Comparison of ENCODE assay signal across 8 mouse cellular contexts in genomic region chr1:20951300-20951763, GRCm38 (mm10). TPM values are rescaled to one million over a fixed set of nuclear protein-coding genes. Genes with fewer than 3 reads are reported as not detected.
DNase-seq lines count a peak whose midpoint lies in the region; ATAC-seq and TF ChIP-seq lines count a peak whose summit lies in the region.

Gene Efhc1 (plus strand): TSS chr1:20951626.

- peak; percentile 85 for TF ChIP-seq POLR2A in olfactory bulb, adult 2 months (IDR thresholded peaks at IDR 0.05; ENCODE audit: insufficient read depth, low read depth, low read length)

- H3K36me3 ChIP-seq in lung, embryonic 14.5 days (ENCODE audit: insufficient read depth), result no peaks in the 10 kb centered on the region

- H3K4me3 ChIP-seq in lung, embryonic 14.5 days (ENCODE audit: low read depth, low read length), result peak within 1 kb of the TSS; percentile 45
- peak within 1 kb of the TSS; percentile 62 for H3K4me3 ChIP-seq in olfactory bulb, adult 2 months (ENCODE audit: insufficient read depth, low read depth, low read length)

- no peaks in the 10 kb centered on the region for H3K4me1 ChIP-seq in lung, embryonic 14.5 days (ENCODE audit: insufficient read depth)
- peaks cover 7% of the 10 kb centered on the region for H3K4me1 ChIP-seq in olfactory bulb, adult 2 months (ENCODE audit: control insufficient read depth, insufficient read depth, low read length)

- H3K27ac ChIP-seq in lung, embryonic 14.5 days (ENCODE audit: low read depth), result peak within 1 kb of the TSS; percentile 34
- H3K27ac ChIP-seq in olfactory bulb, adult 2 months (ENCODE audit: insufficient read depth, low read depth, low read length), result peak within 1 kb of the TSS; percentile 96

- DNase-seq in Muller cell, postnatal 12 days (ENCODE audit: inconsistent ontology term), result peak; percentile 98
- peak; percentile 92 for DNase-seq in cerebellum, adult 9-10 months
- peak; percentile 93 to 95 for DNase-seq in layer of hippocampus, adult 8-10 months (ENCODE audit: low spot score in 2 of 2)
- peak; percentile 97 for DNase-seq in lung, embryonic 14.5 days
- DNase-seq in thymus, adult 18-20 months, result peak; percentile 80 to 86

- WGBS in lung, embryonic 14.5 days, result under 1% methylated on average over 21 of the region's 23 CpGs
- 1% methylated on average over 23 of the region's 23 CpGs for whole genome bisulfite sequencing in olfactory bulb, adult 2 months

- TF ChIP-seq CTCF in lung, embryonic 14.5 days (IDR thresholded peaks at IDR 0.05; ENCODE audit: low read depth), result no peak
- no peak for TF ChIP-seq CTCF in olfactory bulb, adult 2 months (IDR thresholded peaks at IDR 0.05; ENCODE audit: insufficient read depth, low read depth, low read length)

- peak; percentile 96 for ATAC-seq in frontal cortex, adult (ENCODE audit: low TSS enrichment)
- ATAC-seq in hematopoietic stem cell, adult 5-6 weeks (replicated peaks in 1 of 2; ENCODE audit: insufficient read depth in 1 of 2, low FRiP score in 2 of 2, low TSS enrichment in 1 of 2, low read depth in 1 of 2, poor library complexity in 2 of 2, severe bottlenecking in 2 of 2), result peak; percentile 98 to 99
- ATAC-seq in lung, embryonic 14.5 days (ENCODE audit: insufficient read depth), result peak; percentile 97

- H3K27me3 ChIP-seq in lung, embryonic 14.5 days (ENCODE audit: insufficient read depth, low read length), result no peaks in the 10 kb centered on the region

- peak within 1 kb of the TSS; percentile 68 for H3K4me2 ChIP-seq in lung, embryonic 14.5 days

- H3K9me3 ChIP-seq in lung, embryonic 14.5 days (ENCODE audit: low read depth, low read length), result no peaks in the 10 kb centered on the region

- peak within 1 kb of the TSS; percentile 43 for H3K9ac ChIP-seq in lung, embryonic 14.5 days

RNA-seq across cellular contexts. Expression of gene Efhc1, which starts in this region (rescaled TPM):
- total RNA-seq in hematopoietic stem cell, adult 5-6 weeks (2017), result 0.79 TPM in 1 of 2 replicates, not detected in the other
- total RNA-seq in layer of hippocampus, adult 8-10 months (2022), result 1 to 10 TPM; 1.1 to 3.6 (median 2.5) TPM
- polyA plus RNA-seq in lung, embryonic 14.5 days (2014; fragmentation: Nextera tagmentation; extraction: Ambion mirVana), result 2.3 and 3.0 TPM in 2 replicates
- not detected in 2 replicates for polyA plus RNA-seq in olfactory bulb, adult 2 months (2012; ENCODE audit: insufficient read depth, insufficient read length, low replicate concordance, missing spikeins)

Comparison
In these comparisons a context has a peak if more than half of its experiments do, and no peak if none do; other contexts are left out.
1. Peak in every context shown above with its lines: DNase-seq, ATAC-seq, H3K4me3 ChIP-seq and H3K27ac ChIP-seq.
2. Peak in ATAC-seq in hematopoietic stem cell, adult 5-6 weeks; RNA of the gene not detected or under 1 TPM.